Mouse (Mus musculus) gastrocnemius, adult 2 months (tissue): ENCODE measurements around the gene Piwil4. TPM values are rescaled to one million over a fixed set of nuclear protein-coding genes. Genes with fewer than 3 reads are reported as not detected.
A peak's percentile ranks its signal among the peaks of the same experiment; 100 is the strongest.

Experiments
- DNase-seq: peaks from one replicate; pipeline ENCODE4 v3.0.0; 2022
- H3K27ac ChIP-seq: fragments of 200-600 bp; 2 replicates; pipeline ENCODE4 v1.8.1; 2022; ENCODE audit warnings: mild to moderate bottlenecking
- H3K4me3 ChIP-seq: fragments of 200-600 bp; 2 replicates; pipeline ENCODE4 v1.8.1; 2022; ENCODE audit warnings: mild to moderate bottlenecking, moderate library complexity
- CTCF ChIP-seq: fragments of 200-600 bp; IDR thresholded peaks from 2 replicates; pipeline ENCODE4 v1.8.1; 2022; ENCODE audit warnings: antibody characterized with exemption, mild to moderate bottlenecking, moderate library complexity
- intact Hi-C: fragments of 180-260 bp; cut with DNase I; formaldehyde crosslinking; loops from one replicate; pipeline ENCODE4 v1.15.1; 2025
- long read RNA-seq, 2 experiments: library from polyadenylated mRNA; stranded (forward); transcript quantifications; one replicate each; pipeline ENCODE4 v2.0.0; 2021
- total RNA-seq, 2 experiments: library from RNA; stranded (reverse); gene quantifications; 2 replicates each; pipeline ENCODE4 v1.2.3; 2021

The Piwil4 gene
- total RNA-seq = under 1 TPM in 1 of 2 experiments, not detected in 1; 0.11 TPM
- long read RNA-seq, experiment 1 = 0 reads
- long read RNA-seq, experiment 2 = 0 reads

DNA sequence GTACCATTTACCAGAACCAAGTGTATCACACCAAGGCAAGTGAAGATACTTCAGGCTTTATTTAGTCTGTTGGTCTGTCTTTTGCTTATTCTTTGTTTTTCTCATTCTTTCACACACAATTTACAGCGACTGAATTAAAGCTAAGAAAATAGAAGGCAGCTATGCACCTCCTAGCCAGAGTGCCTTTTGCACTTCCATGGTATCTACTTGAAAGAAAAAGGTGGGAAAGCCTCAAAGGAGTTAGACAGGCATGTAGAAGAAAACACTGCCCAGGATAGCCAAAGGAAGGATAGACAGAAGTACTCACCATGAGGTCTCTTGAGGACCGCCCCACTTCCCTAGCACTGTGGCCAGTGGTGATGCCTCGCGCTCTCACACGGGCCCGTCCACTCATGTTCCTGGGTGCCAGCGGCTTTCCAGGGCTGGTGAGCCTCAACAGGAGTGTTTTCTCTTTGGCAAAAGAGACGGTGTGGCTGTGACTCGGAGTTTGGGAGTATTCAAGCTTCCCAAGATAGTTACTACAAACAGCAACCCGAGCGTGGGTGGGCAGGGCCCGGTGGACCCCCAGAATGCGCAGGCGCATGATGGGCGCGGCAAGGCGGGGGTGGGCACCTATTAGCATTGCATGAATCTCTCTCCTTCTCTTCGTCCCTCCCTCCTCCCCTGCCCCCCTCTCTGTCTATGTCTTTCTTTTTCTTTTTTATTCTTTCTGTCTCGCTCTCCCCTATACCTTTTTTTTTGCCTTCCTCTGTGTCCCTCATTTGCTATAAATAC lies at the start of gene Piwil4:
Piwil4 (minus strand) TSS at position 583 of the 774 bp plus-strand sequence.
- DNase-seq = no peak
- no peak for TF ChIP-seq CTCF
- Histone ChIP-seq H3K4me3 (no peak within 1 kb of the TSS), H3K27ac (no peak within 1 kb of the TSS)
- intact Hi-C loops = no loop called here

DNA sequence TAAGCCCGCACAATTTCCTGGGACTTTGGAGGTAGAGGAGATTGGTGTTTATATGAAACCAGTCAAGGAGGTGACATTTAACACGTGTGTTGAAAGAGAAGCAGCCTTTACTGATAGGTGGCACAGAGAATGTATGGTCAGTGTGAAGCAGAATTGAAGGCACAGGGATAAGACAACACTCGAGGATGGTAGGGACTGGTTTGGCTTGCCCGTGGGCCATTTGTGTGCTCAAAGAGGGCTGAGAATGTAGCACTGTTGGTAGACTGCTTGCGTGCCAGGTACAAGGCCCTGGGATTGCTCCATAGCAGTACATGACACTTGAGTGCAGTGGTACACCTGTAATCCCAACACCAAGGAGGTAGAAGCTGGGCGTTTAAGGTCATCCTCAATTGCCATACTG lies 46.8 kb upstream of the Piwil4 start:
- no peak overlapping the region for H3K27ac ChIP-seq
- no peak for TF ChIP-seq CTCF
- DNase-seq = no peak
- no peak overlapping the region for H3K4me3 ChIP-seq
- intact Hi-C loops = loop anchor here (5.0 to 10.0 kb wide), 2 partner anchors 285 to 963 kb away; partner anchors contain the start of genes Cep57, Cwc15, Fam76b and Kdm4d

GRCm38 (mm10) chr9:14784039-14785002 lies 43.8 kb upstream of the Piwil4 start, which contains the start of the genes Mre11a and Ankrd49:
TSS of gene Mre11a (plus strand) at chr9:14784654.
TSS of gene Ankrd49 (minus strand) at chr9:14784856.
- Histone ChIP-seq H3K27ac (peak within 1 kb of the TSS; percentile 97), H3K4me3 (peak within 1 kb of the TSS; percentile 76)
- intact Hi-C loops = loop anchor here (5.0 to 10.0 kb wide), 2 partner anchors 282 to 960 kb away; partner anchors contain the start of genes Cep57, Cwc15, Fam76b and Kdm4d
- DNase-seq = peak; percentile 92
- TF ChIP-seq CTCF = no peak

GRCm38 (mm10) chr9:14778341-14778740 lies 37.8 kb upstream of the Piwil4 start:
- intact Hi-C loops = loop anchor here (5.0 kb wide), 1 partner anchor 271 kb away; no protein-coding TSS in a partner anchor
- Histone ChIP-seq H3K27ac (no peak overlapping the region), H3K4me3 (no peak overlapping the region)
- DNase-seq = no peak
- no peak for TF ChIP-seq CTCF

GRCm38 (mm10) chr9:14773813-14774212 lies 33.3 kb upstream of the Piwil4 start:
- Histone ChIP-seq H3K4me3 (no peak overlapping the region), H3K27ac (no peak overlapping the region)
- intact Hi-C loops = loop anchor here (5.0 kb wide), 1 partner anchor 243 kb away; no protein-coding TSS in a partner anchor
- peak; percentile 25; the same call in 1 of the 2 replicates for TF ChIP-seq CTCF
- DNase-seq = no peak

DNA sequence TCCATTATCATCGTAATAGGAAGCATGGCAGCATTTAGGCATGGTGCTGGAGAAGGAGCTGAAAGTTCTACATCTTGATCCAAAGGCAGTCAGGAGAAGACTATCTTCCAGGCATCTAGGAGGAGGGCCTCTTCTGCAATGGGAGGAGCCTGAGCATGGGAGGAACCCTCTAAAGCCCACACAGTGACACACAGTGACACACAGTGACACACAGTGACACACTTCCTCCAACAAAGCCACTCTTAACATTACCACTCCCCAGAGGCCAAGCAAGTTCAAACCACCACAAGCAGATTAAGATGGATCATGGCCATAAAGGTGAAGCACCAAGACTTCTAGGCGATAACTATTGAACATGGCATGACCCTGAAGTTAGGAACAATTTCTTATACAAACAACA lies 31.5 kb upstream of the Piwil4 start:
- no peak for DNase-seq
- no peak overlapping the region for H3K27ac ChIP-seq
- intact Hi-C loops = loop anchor here (5.0 kb wide), 1 partner anchor 245 kb away; no protein-coding TSS in a partner anchor
- no peak for TF ChIP-seq CTCF
- H3K4me3 ChIP-seq = no peak overlapping the region

DNA sequence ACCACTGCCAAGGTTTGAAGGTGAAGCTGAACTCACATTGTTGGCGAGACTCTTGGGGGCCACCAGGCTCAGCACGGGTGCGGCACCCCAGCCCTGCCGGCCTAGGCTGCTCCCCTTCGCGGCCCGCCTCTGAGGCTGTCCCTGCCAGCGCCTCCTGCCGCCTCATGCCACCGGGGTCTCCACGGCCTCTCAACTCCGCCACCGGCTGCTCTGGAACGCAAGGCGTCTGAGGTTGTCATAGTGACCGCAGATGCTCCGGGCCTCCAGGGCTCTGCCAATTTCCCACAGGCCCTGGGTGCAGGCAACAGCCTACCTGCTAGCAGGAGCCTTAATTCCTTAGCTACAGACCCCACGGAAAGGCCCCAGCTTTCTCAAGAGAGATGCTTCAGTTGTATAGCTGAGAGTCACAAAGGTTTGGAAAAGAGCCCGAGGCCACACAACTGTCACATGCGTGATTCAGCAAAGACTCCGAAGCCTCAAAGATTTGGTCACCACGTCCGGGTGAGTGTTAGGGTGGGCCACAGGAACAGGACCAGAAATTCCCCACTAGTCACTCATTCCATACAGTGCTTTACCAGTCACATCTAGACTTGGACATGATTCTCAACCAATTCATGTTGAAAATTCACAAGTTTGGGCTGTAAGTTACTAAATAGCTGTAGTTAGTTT lies 30.4 kb upstream of the Piwil4 start, which contains the start of gene 1700012B09Rik:
1700012B09Rik (minus strand) TSS at position 228 of the 669 bp plus-strand sequence.
- TF ChIP-seq CTCF = no peak

DNA sequence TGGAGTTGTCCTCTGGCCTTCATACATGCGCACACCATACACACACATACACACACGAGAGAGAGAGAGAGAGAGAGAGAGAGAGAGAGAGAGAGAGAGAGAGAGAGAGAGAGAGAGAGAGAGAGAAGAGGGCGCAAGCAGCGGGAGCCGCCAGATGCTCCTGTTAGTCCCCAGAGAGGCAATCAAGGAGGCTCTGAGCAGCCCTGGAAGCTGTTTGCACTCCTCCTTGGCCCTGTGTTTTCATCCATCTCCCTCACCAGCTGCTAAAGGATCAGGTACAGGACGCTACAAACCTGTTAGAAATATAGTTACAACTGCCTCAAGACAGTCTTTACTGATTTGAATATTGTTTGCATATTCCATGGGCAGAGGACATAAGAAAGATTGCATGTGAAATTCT lies 29.3 kb upstream of the Piwil4 start:
- no peak for DNase-seq
- intact Hi-C loops = loop anchor here (5.0 kb wide), 1 partner anchor 247 kb away; no protein-coding TSS in a partner anchor
- Histone ChIP-seq H3K4me3 (no peak overlapping the region), H3K27ac (no peak overlapping the region)
- no peak for TF ChIP-seq CTCF

More for the DNA sequence above, 30.4 kb upstream of the Piwil4 start, which contains the start of gene 1700012B09Rik:
- no peak within 1 kb of the TSS for H3K4me3 ChIP-seq
- intact Hi-C loops = loop anchor here (5.0 kb wide), 1 partner anchor 246 kb away; no protein-coding TSS in a partner anchor
- H3K27ac ChIP-seq = no peak within 1 kb of the TSS
- DNase-seq = no peak

DNA sequence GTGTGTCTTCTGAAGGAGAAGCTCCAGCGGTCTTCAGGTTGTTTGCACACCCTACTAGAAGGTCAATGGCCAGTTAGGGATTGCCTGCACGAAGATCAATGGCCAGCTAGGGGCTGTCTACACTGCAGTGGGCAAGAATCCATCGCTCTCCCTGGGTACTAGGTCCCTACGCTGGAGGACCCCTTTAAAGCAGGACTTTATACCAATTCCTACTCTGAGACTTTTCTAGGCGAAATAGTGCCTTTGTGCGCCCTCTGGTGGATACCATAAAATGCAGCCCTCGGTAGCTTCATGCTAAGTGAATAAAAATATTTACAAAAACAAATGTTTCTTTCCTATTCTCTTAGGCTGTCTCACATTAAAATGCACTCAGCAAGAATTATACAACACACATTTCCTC lies 24.2 kb upstream of the Piwil4 start:
- TF ChIP-seq CTCF = peak; percentile 78
- no peak for DNase-seq
- H3K4me3 ChIP-seq = no peak overlapping the region
- intact Hi-C loops = loop anchor here (2.0 kb wide), 2 partner anchors 252 to 324 kb away; no protein-coding TSS in a partner anchor
- no peak overlapping the region for H3K27ac ChIP-seq

DNA sequence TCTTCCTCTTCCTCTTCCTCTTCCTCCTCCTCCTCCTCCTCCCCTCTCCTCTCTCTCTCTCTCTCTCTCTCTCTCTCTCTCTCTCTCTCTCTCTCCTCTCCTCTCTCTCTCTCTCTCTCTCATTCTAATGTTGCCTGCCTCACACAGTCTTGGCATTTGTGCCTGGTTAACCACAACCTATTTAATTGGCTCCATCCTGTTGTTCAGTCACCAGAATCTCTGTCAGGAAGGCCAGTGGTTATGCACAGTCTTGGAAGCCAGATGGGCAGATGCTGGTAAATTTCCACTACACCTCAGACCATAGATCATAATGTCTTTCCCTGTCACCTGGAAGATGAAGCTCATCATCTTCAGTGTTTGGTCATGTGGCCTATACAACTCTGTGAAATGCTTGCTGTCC lies 18.7 kb upstream of the Piwil4 start:
- intact Hi-C loops = no loop called here
- H3K4me3 ChIP-seq = no peak overlapping the region

DNA sequence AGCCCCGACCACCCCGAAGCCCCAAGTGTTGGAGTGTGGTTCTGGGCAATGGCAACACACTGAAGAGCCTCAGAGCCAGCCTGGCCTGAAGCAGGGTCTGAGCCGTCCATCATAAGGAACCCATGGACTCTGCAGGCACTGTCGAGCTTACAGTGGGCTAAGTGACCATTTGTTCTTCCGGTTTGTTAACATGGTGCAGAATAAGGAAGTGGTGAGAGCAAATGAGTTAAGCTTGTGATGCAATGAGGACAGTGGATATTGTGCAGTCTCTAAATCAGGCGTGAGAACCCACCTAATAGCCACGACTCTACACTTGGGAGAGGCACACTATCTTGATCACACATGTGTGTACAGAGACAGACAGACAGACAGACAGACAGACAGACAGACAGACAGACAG lies 18.1 kb upstream of the Piwil4 start:
- H3K4me3 ChIP-seq = no peak overlapping the region
- H3K27ac ChIP-seq = no peak overlapping the region
- DNase-seq = no peak
- intact Hi-C loops = no loop called here
- no peak for TF ChIP-seq CTCF

More for the DNA sequence above, 18.7 kb upstream of the Piwil4 start:
- H3K27ac ChIP-seq = no peak overlapping the region
- TF ChIP-seq CTCF = no peak
- no peak for DNase-seq
